Mouse (Mus musculus) limb, embryonic 11.5 days (tissue): ENCODE measurements around the gene Rhbdd1. TPM values are rescaled to one million over a fixed set of nuclear protein-coding genes. Genes with fewer than 3 reads are reported as not detected.
A peak's percentile ranks its signal among the peaks of the same experiment; 100 is the strongest.

ENCODE experiments used
- ATAC-seq: fragments of 200-750 bp; cut with Nextera tagmentation; 2 replicates; pipeline ENCODE4 v1.8.0; 2017; ENCODE audit warnings: low read depth; ENCODE audit not compliant: insufficient number of reproducible peaks, low FRiP score, low TSS enrichment
- DNase-seq: peaks from one replicate; pipeline ENCODE4 v3.0.0-alpha.2; 2015; ENCODE audit warnings: low spot score
- H3K27ac ChIP-seq: fragments of 300-500 bp; sonication (generic); replicated peaks from 2 replicates; pipeline ENCODE4 v1.5.1; 2014; ENCODE audit warnings: low read depth, mild to moderate bottlenecking, low read length
- H3K27me3 ChIP-seq: fragments of 300-500 bp; sonication (generic); 2 replicates; pipeline ENCODE4 v1.6.1; 2014; ENCODE audit warnings: mild to moderate bottlenecking, low read length, mixed read lengths; ENCODE audit not compliant: control insufficient read depth, insufficient read depth
- H3K36me3 ChIP-seq: fragments of 300-500 bp; sonication (generic); 2 replicates; pipeline ENCODE4 v1.6.1; 2014; ENCODE audit warnings: mild to moderate bottlenecking, low read length, moderate library complexity, mixed read lengths; ENCODE audit not compliant: control insufficient read depth, insufficient read depth
- H3K4me1 ChIP-seq: fragments of 300-500 bp; sonication (generic); 2 replicates; pipeline ENCODE4 v1.6.1; 2014; ENCODE audit warnings: low read length, mixed read lengths; ENCODE audit not compliant: control insufficient read depth, insufficient read depth
- H3K4me2 ChIP-seq: fragments of 300-500 bp; sonication (generic); 2 replicates; pipeline ENCODE4 v1.6.1; 2014; ENCODE audit warnings: low read depth, mild to moderate bottlenecking, moderate library complexity; ENCODE audit not compliant: severe bottlenecking
- H3K4me3 ChIP-seq: fragments of 300-500 bp; sonication (generic); 2 replicates; pipeline ENCODE4 v1.5.1; 2014; ENCODE audit warnings: low read depth, low read length
- H3K9ac ChIP-seq: fragments of 300-500 bp; sonication (generic); 2 replicates; pipeline ENCODE4 v1.6.1; 2014; ENCODE audit warnings: mild to moderate bottlenecking, low read length
- H3K9me3 ChIP-seq: fragments of 300-500 bp; sonication (generic); 2 replicates; pipeline ENCODE4 v1.6.1; 2016; ENCODE audit warnings: low read length; ENCODE audit not compliant: control insufficient read depth
- WGBS: fragments of 180-500 bp; shearing (Covaris S2); extraction: QIAGEN DNeasy Blood & Tissue Kit; methylation state at CpG from one replicate; pipeline ENCODE4 v1.1.7; 2014; 5-methylcytosine and 5-hydroxymethylcytosine counted together
- polyA plus RNA-seq: library from polyadenylated mRNA; unstranded; fragments of >200 nt; fragmentation: Nextera tagmentation; extraction: Ambion mirVana; gene quantifications from 2 replicates; pipeline ENCODE4 v1.2.1, GENCODE M21; 2014

Rhbdd1 gene
- polyA plus RNA-seq, 1 experiment from 2014 or later: 6.3 TPM

- no peak overlapping the region for H3K4me2 ChIP-seq
- H3K27me3 ChIP-seq: no peaks in the 10 kb centered on the region
- H3K9ac ChIP-seq: no peak overlapping the region
- no peak overlapping the region for H3K4me3 ChIP-seq
- H3K9me3 ChIP-seq: no peaks in the 10 kb centered on the region
- no peak for ATAC-seq
- peak; percentile 45 for DNase-seq
- 42% methylated on average over 1 of the region's 1 CpGs for WGBS
- H3K4me1 ChIP-seq: no peaks in the 10 kb centered on the region
- H3K36me3 ChIP-seq: no peaks in the 10 kb centered on the region
- no peak overlapping the region for H3K27ac ChIP-seq
Measured at GRCm38 (mm10) chr1:82298586-82298985, 17.7 kb upstream of the Rhbdd1 start.

- H3K27me3 ChIP-seq: no peaks in the 10 kb centered on the region
- H3K36me3 ChIP-seq: no peaks in the 10 kb centered on the region
- no peak overlapping the region for H3K4me2 ChIP-seq
- no peak overlapping the region for H3K9ac ChIP-seq
- 17% methylated on average over 3 of the region's 3 CpGs for WGBS
- no peak overlapping the region for H3K27ac ChIP-seq
- no peaks in the 10 kb centered on the region for H3K4me1 ChIP-seq
- DNase-seq (no peak), ATAC-seq (no peak)
- H3K9me3 ChIP-seq: no peaks in the 10 kb centered on the region
- H3K4me3 ChIP-seq: no peak overlapping the region
Measured at GRCm38 (mm10) chr1:82304483-82304882, 11.8 kb upstream of the Rhbdd1 start.

- ATAC-seq (no peak; the same call in 1 of the 2 replicates), DNase-seq (no peak)
- Histone ChIP-seq H3K9me3 (no peaks in the 10 kb centered on the region), H3K4me2 (peak overlapping the region; percentile 64), H3K4me1 (peaks cover 2% of the 10 kb centered on the region; the same call in 1 of the 2 replicates), H3K27ac (peak overlapping the region; percentile 96), H3K4me3 (peak overlapping the region; percentile 91), H3K36me3 (no peaks in the 10 kb centered on the region), H3K27me3 (no peaks in the 10 kb centered on the region), H3K9ac (peak overlapping the region; percentile 92)
- 0% methylated on average over 26 of the region's 26 CpGs for WGBS
Measured at GRCm38 (mm10) chr1:82316746-82317126, 484 bp downstream of the Rhbdd1 start.

DNA sequence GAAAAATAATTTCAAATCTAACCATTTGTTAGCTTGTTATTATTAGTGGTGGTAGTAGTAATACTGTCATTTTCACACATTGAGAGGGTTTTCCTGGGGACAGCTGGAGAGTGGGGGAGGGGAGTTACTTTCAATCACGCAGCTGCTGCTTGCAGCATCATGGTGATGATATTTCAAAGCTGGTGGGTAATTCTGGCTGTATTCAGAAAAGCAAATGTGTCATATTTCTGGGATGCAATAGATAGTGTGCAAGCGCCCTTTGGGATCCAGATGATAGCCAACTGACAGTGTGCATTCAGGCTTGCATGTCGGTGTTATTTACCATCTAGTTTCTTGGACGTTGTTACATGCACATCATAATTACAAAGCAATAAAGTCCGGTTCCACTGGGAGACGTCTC is 4.2 kb downstream of the Rhbdd1 start:
- no peaks in the 10 kb centered on the region for H3K27me3 ChIP-seq
- H3K4me1 ChIP-seq: peaks cover 2% of the 10 kb centered on the region; the same call in 1 of the 2 replicates
- H3K9me3 ChIP-seq: no peaks in the 10 kb centered on the region
- no peak for ATAC-seq
- H3K36me3 ChIP-seq: no peaks in the 10 kb centered on the region
- DNase-seq: no peak
- WGBS: 65% methylated on average over 6 of the region's 6 CpGs
- H3K27ac ChIP-seq: no peak overlapping the region
- H3K9ac ChIP-seq: no peak overlapping the region
- no peak overlapping the region for H3K4me2 ChIP-seq
- H3K4me3 ChIP-seq: no peak overlapping the region

DNA sequence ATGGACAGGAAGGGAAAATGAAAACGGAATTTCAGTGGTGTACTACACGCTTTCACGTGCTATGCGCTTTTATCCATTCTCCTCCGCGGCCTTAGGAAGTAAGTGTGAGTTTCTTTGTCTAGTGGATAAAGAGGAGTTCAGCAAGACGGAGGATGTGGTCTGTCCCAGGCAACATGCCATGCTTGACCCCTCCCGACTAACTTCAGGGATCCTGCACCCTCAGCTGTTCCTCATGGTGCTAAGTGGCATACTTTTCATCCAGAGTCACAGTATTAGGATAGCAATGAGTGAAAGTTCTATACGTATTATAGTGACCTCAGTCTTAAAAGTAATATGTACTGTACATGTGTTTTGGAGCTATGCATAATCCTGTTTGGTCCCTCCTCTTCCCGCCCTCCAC is 4.6 kb downstream of the Rhbdd1 start:
- no peak for ATAC-seq
- no peaks in the 10 kb centered on the region for H3K36me3 ChIP-seq
- H3K9ac ChIP-seq: no peak overlapping the region
- no peak overlapping the region for H3K4me2 ChIP-seq
- no peaks in the 10 kb centered on the region for H3K27me3 ChIP-seq
- no peak for DNase-seq
- 92% methylated on average over 10 of the region's 10 CpGs for WGBS
- H3K27ac ChIP-seq: no peak overlapping the region
- no peaks in the 10 kb centered on the region for H3K9me3 ChIP-seq
- H3K4me1 ChIP-seq: peaks cover 2% of the 10 kb centered on the region; the same call in 1 of the 2 replicates
- no peak overlapping the region for H3K4me3 ChIP-seq

DNA sequence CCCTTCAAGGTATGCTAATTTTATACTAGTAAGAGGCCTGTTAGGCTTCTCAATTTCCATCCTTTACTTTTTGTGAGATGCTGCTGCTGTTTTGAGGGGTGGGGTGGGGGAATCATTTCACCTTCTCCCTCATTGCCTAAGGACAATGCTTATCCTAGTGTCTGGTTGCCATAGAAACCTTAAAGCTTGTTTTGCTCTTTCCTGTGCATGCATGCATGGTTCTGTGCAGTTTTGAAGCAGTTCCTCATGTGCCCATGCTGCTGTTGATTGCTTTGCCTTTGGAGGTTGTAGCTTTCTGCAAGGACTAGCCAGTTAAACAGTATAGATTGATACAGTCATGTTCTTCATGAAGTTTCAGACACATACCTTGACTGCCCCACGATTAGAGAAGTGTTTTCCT is 5.2 kb downstream of the Rhbdd1 start:
- ATAC-seq (no peak), DNase-seq (no peak)
- WGBS: 90% methylated on average over 1 of the region's 1 CpGs
- no peak overlapping the region for H3K9ac ChIP-seq
- no peak overlapping the region for H3K27ac ChIP-seq
- no peaks in the 10 kb centered on the region for H3K36me3 ChIP-seq
- no peak overlapping the region for H3K4me2 ChIP-seq
- no peak overlapping the region for H3K4me3 ChIP-seq
- H3K27me3 ChIP-seq: no peaks in the 10 kb centered on the region
- peaks cover 2% of the 10 kb centered on the region; the same call in 1 of the 2 replicates for H3K4me1 ChIP-seq
- no peaks in the 10 kb centered on the region for H3K9me3 ChIP-seq

- no peak overlapping the region for H3K27ac ChIP-seq
- H3K27me3 ChIP-seq: no peaks in the 10 kb centered on the region
- no peak overlapping the region for H3K4me3 ChIP-seq
- H3K9ac ChIP-seq: no peak overlapping the region
- ATAC-seq (no peak), DNase-seq (no peak)
- 30% methylated on average over 4 of the region's 4 CpGs for WGBS
- no peak overlapping the region for H3K4me2 ChIP-seq
- no peaks in the 10 kb centered on the region; the same call in 1 of the 2 replicates for H3K4me1 ChIP-seq
- H3K36me3 ChIP-seq: no peaks in the 10 kb centered on the region
- H3K9me3 ChIP-seq: no peaks in the 10 kb centered on the region
Measured at GRCm38 (mm10) chr1:82324131-82324785, 8.0 kb downstream of the Rhbdd1 start.

DNA sequence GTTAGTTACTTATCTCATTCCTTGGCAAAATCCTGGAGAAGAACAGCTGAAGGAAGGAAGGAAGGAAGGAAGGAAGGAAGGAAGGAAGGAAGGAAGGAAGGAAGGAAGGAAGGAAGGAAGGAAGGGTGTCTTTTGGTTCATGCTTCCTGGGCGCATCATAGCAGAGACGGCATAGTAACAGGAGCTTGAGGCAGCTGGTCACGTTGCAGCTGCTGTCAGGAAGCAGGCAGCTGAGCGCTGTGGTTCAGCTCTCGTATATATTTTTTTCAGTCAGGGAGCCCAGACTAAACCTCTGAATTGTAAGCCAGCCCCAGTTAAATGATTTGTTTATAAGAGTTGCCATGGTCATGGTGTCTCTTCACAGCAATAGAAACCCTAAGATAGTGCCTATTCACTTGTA is 9.9 kb downstream of the Rhbdd1 start:
- Histone ChIP-seq H3K9me3 (no peaks in the 10 kb centered on the region), H3K36me3 (no peaks in the 10 kb centered on the region), H3K4me1 (no peaks in the 10 kb centered on the region), H3K4me3 (no peak overlapping the region), H3K4me2 (no peak overlapping the region), H3K27ac (no peak overlapping the region), H3K9ac (no peak overlapping the region), H3K27me3 (no peaks in the 10 kb centered on the region)
- 83% methylated on average over 5 of the region's 5 CpGs for WGBS
- ATAC-seq: no peak
- no peak for DNase-seq
